Mouse (Mus musculus): ENCODE results near the gene Gltpd2.
"Not testable (repeated sequence)": the region's sequence is repeated elsewhere in the genome, so short reads cannot be mapped to it uniquely, and the experiment has no call there.

Gltpd2 gene

GRCm38 (mm10) chr11:70516352-70516751 lies 2.6 kb upstream of the Gltpd2 start:
- DNase-seq (ENCODE audit: low read depth, low spot score), result peak; percentile 75

- DNase-seq (ENCODE audit: low read depth, low spot score), result no peak
Measured at GRCm38 (mm10) chr11:70518436-70518835, 560 bp upstream of the Gltpd2 start.

GRCm38 (mm10) chr11:70520178-70520769 lies 1.3 kb downstream of the Gltpd2 start:
- no peak for DNase-seq (ENCODE audit: low read depth, low spot score)

- DNase-seq (ENCODE audit: low read depth, low spot score), result not testable (repeated sequence)
Measured at GRCm38 (mm10) chr11:70523306-70523989, 4.5 kb downstream of the Gltpd2 start.

- DNase-seq (ENCODE audit: low read depth, low spot score), result no peak
Measured at GRCm38 (mm10) chr11:70524782-70525181, 5.8 kb downstream of the Gltpd2 start.

GRCm38 (mm10) chr11:70525184-70525678 lies 6.2 kb downstream of the Gltpd2 start, which contains the start of gene Psmb6:
Gene Psmb6 (plus strand): TSS chr11:70525367.
- DNase-seq (ENCODE audit: low read depth, low spot score), result peak; percentile 96

- no peak for DNase-seq (ENCODE audit: low read depth, low spot score)
Measured at GRCm38 (mm10) chr11:70525726-70526125, 6.7 kb downstream of the Gltpd2 start.

- no peak for DNase-seq (ENCODE audit: low read depth, low spot score)
Measured at GRCm38 (mm10) chr11:70526211-70526610, 7.2 kb downstream of the Gltpd2 start.

GRCm38 (mm10) chr11:70528610-70529009 lies 9.6 kb downstream of the Gltpd2 start:
- DNase-seq (ENCODE audit: low read depth, low spot score), result no peak

- DNase-seq (ENCODE audit: low read depth, low spot score), result not testable (repeated sequence)
Measured at GRCm38 (mm10) chr11:70531065-70531464, 12.1 kb downstream of the Gltpd2 start.

GRCm38 (mm10) chr11:70532839-70533238 lies 13.8 kb downstream of the Gltpd2 start, which contains the start of gene Gm40193:
Gene Gm40193 (minus strand): TSS chr11:70532939.
- DNase-seq (ENCODE audit: low read depth, low spot score), result no peak

GRCm38 (mm10) chr11:70539423-70539822 lies 20.4 kb downstream of the Gltpd2 start:
- DNase-seq (ENCODE audit: low read depth, low spot score), result no peak

- peak; percentile 91 for DNase-seq (ENCODE audit: low read depth, low spot score)
Measured at GRCm38 (mm10) chr11:70539877-70540587, 21.0 kb downstream of the Gltpd2 start, which contains the start of gene Pld2. Gene Pld2 (plus strand): TSS chr11:70540064.

- DNase-seq (ENCODE audit: low read depth, low spot score), result no peak
Measured at GRCm38 (mm10) chr11:70540928-70541327, 21.9 kb downstream of the Gltpd2 start.

GRCm38 (mm10) chr11:70541415-70541814 lies 22.4 kb downstream of the Gltpd2 start:
- no peak for DNase-seq (ENCODE audit: low read depth, low spot score)

- no peak for DNase-seq (ENCODE audit: low read depth, low spot score)
Measured at GRCm38 (mm10) chr11:70544496-70544895, 25.5 kb downstream of the Gltpd2 start.

- no peak for DNase-seq (ENCODE audit: low read depth, low spot score)
Measured at GRCm38 (mm10) chr11:70551526-70551925, 32.5 kb downstream of the Gltpd2 start.

- DNase-seq (ENCODE audit: low read depth, low spot score), result no peak
Measured at GRCm38 (mm10) chr11:70553940-70554339, 34.9 kb downstream of the Gltpd2 start.

- DNase-seq (ENCODE audit: low read depth, low spot score), result no peak
Measured at GRCm38 (mm10) chr11:70557545-70557944, 38.5 kb downstream of the Gltpd2 start.

- DNase-seq (ENCODE audit: low read depth, low spot score), result no peak
Measured at GRCm38 (mm10) chr11:70561937-70562286, 42.9 kb downstream of the Gltpd2 start.

GRCm38 (mm10) chr11:70562287-70562994 lies 43.4 kb downstream of the Gltpd2 start, which contains the start of gene Mink1:
Gene Mink1 (plus strand): TSS chr11:70562881.
- DNase-seq (ENCODE audit: low read depth, low spot score), result peak; percentile 94

All from A20 (cell line).